Mouse (Mus musculus): ENCODE data around the gene Scnn1a. TPM values are rescaled to one million over a fixed set of nuclear protein-coding genes. Genes with fewer than 3 reads are reported as not detected.
A peak's percentile ranks its signal among the peaks of the same experiment; 100 is the strongest.

The Scnn1a gene
- polyA plus RNA-seq, 1 experiment from 2014 or later, result 2.6 TPM

GRCm38 (mm10) chr6:125321114-125321855 lies 826 bp downstream of the Scnn1a start:
- no peak for ATAC-seq (ENCODE audit: insufficient number of reproducible peaks, insufficient read depth, low FRiP score, low read depth)
- H3K9me3 ChIP-seq (ENCODE audit: control insufficient read depth, low read depth, low read length), result no peaks in the 10 kb centered on the region
- H3K36me3 ChIP-seq (ENCODE audit: control insufficient read depth, insufficient read depth, low read length), result no peaks in the 10 kb centered on the region
- H3K9ac ChIP-seq (replicated peaks; ENCODE audit: low read depth, low read length), result no peak overlapping the region
- WGBS, result 12% methylated on average over 26 of the region's 26 CpGs
- H3K4me1 ChIP-seq (ENCODE audit: control insufficient read depth, insufficient read depth, low read length), result peaks cover 12% of the 10 kb centered on the region
- H3K27me3 ChIP-seq (ENCODE audit: control insufficient read depth, insufficient read depth, low read length), result 0 out of 2 replicates have a peak, but pooled peaks cover 4% of the 10 kb centered on the region
- peak overlapping the region; percentile 19; the same call in 1 of the 2 replicates for H3K4me2 ChIP-seq (replicated peaks; ENCODE audit: low read depth, low read length)
- no peak overlapping the region for H3K4me3 ChIP-seq (ENCODE audit: low read depth, low read length)
- no peak overlapping the region for H3K27ac ChIP-seq (ENCODE audit: low read length)

GRCm38 (mm10) chr6:125322794-125323193 lies 2.3 kb downstream of the Scnn1a start:
- no peak for ATAC-seq (ENCODE audit: insufficient number of reproducible peaks, insufficient read depth, low FRiP score, low read depth)
- Histone ChIP-seq H3K9me3 (ENCODE audit: control insufficient read depth, low read depth, low read length) (no peaks in the 10 kb centered on the region), H3K4me3 (ENCODE audit: low read depth, low read length) (no peak overlapping the region), H3K27me3 (ENCODE audit: control insufficient read depth, insufficient read depth, low read length) (0 out of 2 replicates have a peak, but pooled peaks cover 4% of the 10 kb centered on the region), H3K4me1 (ENCODE audit: control insufficient read depth, insufficient read depth, low read length) (peaks cover 12% of the 10 kb centered on the region), H3K9ac (replicated peaks; ENCODE audit: low read depth, low read length) (no peak overlapping the region), H3K4me2 (replicated peaks; ENCODE audit: low read depth, low read length) (no peak overlapping the region), H3K27ac (ENCODE audit: low read length) (no peak overlapping the region), H3K36me3 (ENCODE audit: control insufficient read depth, insufficient read depth, low read length) (no peaks in the 10 kb centered on the region)
- WGBS, result 51% methylated on average over 13 of the region's 13 CpGs

GRCm38 (mm10) chr6:125323547-125323946 lies 3.1 kb downstream of the Scnn1a start:
- ATAC-seq (ENCODE audit: insufficient number of reproducible peaks, insufficient read depth, low FRiP score, low read depth), result no peak
- Histone ChIP-seq H3K4me2 (replicated peaks; ENCODE audit: low read depth, low read length) (no peak overlapping the region), H3K27ac (ENCODE audit: low read length) (no peak overlapping the region), H3K27me3 (ENCODE audit: control insufficient read depth, insufficient read depth, low read length) (0 out of 2 replicates have a peak, but pooled peaks cover 4% of the 10 kb centered on the region), H3K4me1 (ENCODE audit: control insufficient read depth, insufficient read depth, low read length) (peaks cover 12% of the 10 kb centered on the region), H3K4me3 (ENCODE audit: low read depth, low read length) (no peak overlapping the region), H3K9me3 (ENCODE audit: control insufficient read depth, low read depth, low read length) (no peaks in the 10 kb centered on the region), H3K9ac (replicated peaks; ENCODE audit: low read depth, low read length) (no peak overlapping the region), H3K36me3 (ENCODE audit: control insufficient read depth, insufficient read depth, low read length) (no peaks in the 10 kb centered on the region)
- 57% methylated on average over 6 of the region's 6 CpGs for WGBS

- Histone ChIP-seq H3K4me2 (replicated peaks; ENCODE audit: low read depth, low read length) (no peak overlapping the region), H3K9me3 (ENCODE audit: control insufficient read depth, low read depth, low read length) (no peaks in the 10 kb centered on the region), H3K9ac (replicated peaks; ENCODE audit: low read depth, low read length) (no peak overlapping the region), H3K4me3 (ENCODE audit: low read depth, low read length) (no peak overlapping the region), H3K27me3 (ENCODE audit: control insufficient read depth, insufficient read depth, low read length) (0 out of 2 replicates have a peak, but pooled peaks cover 4% of the 10 kb centered on the region), H3K4me1 (ENCODE audit: control insufficient read depth, insufficient read depth, low read length) (peaks cover 11% of the 10 kb centered on the region), H3K27ac (ENCODE audit: low read length) (no peak overlapping the region), H3K36me3 (ENCODE audit: control insufficient read depth, insufficient read depth, low read length) (no peaks in the 10 kb centered on the region)
- 51% methylated on average over 6 of the region's 6 CpGs for WGBS
- ATAC-seq (ENCODE audit: insufficient number of reproducible peaks, insufficient read depth, low FRiP score, low read depth), result no peak
These were observed 4.9 kb downstream of the Scnn1a start for GRCm38 (mm10) chr6:125325337-125325736.

- Histone ChIP-seq H3K9me3 (ENCODE audit: control insufficient read depth, low read depth, low read length) (no peaks in the 10 kb centered on the region), H3K4me2 (replicated peaks; ENCODE audit: low read depth, low read length) (no peak overlapping the region), H3K4me3 (ENCODE audit: low read depth, low read length) (no peak overlapping the region), H3K9ac (replicated peaks; ENCODE audit: low read depth, low read length) (no peak overlapping the region), H3K27ac (ENCODE audit: low read length) (no peak overlapping the region), H3K36me3 (ENCODE audit: control insufficient read depth, insufficient read depth, low read length) (no peaks in the 10 kb centered on the region), H3K27me3 (ENCODE audit: control insufficient read depth, insufficient read depth, low read length) (no peaks in the 10 kb centered on the region), H3K4me1 (ENCODE audit: control insufficient read depth, insufficient read depth, low read length) (peaks cover 6% of the 10 kb centered on the region; the same call in 1 of the 2 replicates)
- WGBS, result 82% methylated on average over 5 of the region's 5 CpGs
- no peak for ATAC-seq (ENCODE audit: insufficient number of reproducible peaks, insufficient read depth, low FRiP score, low read depth)
These were observed 7.8 kb downstream of the Scnn1a start for GRCm38 (mm10) chr6:125328243-125328642.

- Histone ChIP-seq H3K27me3 (ENCODE audit: control insufficient read depth, insufficient read depth, low read length) (no peaks in the 10 kb centered on the region), H3K4me2 (replicated peaks; ENCODE audit: low read depth, low read length) (peak overlapping the region; percentile 64), H3K9ac (replicated peaks; ENCODE audit: low read depth, low read length) (peak overlapping the region; percentile 28), H3K4me3 (ENCODE audit: low read depth, low read length) (peak overlapping the region; percentile 39), H3K27ac (ENCODE audit: low read length) (no peak overlapping the region), H3K4me1 (ENCODE audit: control insufficient read depth, insufficient read depth, low read length) (peaks cover 6% of the 10 kb centered on the region; the same call in 1 of the 2 replicates), H3K9me3 (ENCODE audit: control insufficient read depth, low read depth, low read length) (no peaks in the 10 kb centered on the region), H3K36me3 (ENCODE audit: control insufficient read depth, insufficient read depth, low read length) (no peaks in the 10 kb centered on the region)
- ATAC-seq (ENCODE audit: insufficient number of reproducible peaks, insufficient read depth, low FRiP score, low read depth), result peak; percentile 92
- 2% methylated on average over 39 of the region's 39 CpGs for WGBS
These were observed 10.3 kb downstream of the Scnn1a start for GRCm38 (mm10) chr6:125330626-125331326.

- no peaks in the 10 kb centered on the region for H3K36me3 ChIP-seq (ENCODE audit: control insufficient read depth, insufficient read depth, low read length)
- no peak overlapping the region for H3K4me3 ChIP-seq (ENCODE audit: low read depth, low read length)
- 66% methylated on average over 14 of the region's 14 CpGs for WGBS
- no peak overlapping the region for H3K27ac ChIP-seq (ENCODE audit: low read length)
- no peak overlapping the region for H3K9ac ChIP-seq (replicated peaks; ENCODE audit: low read depth, low read length)
- peaks cover 6% of the 10 kb centered on the region; the same call in 1 of the 2 replicates for H3K4me1 ChIP-seq (ENCODE audit: control insufficient read depth, insufficient read depth, low read length)
- no peaks in the 10 kb centered on the region for H3K9me3 ChIP-seq (ENCODE audit: control insufficient read depth, low read depth, low read length)
- no peaks in the 10 kb centered on the region for H3K27me3 ChIP-seq (ENCODE audit: control insufficient read depth, insufficient read depth, low read length)
- no peak overlapping the region for H3K4me2 ChIP-seq (replicated peaks; ENCODE audit: low read depth, low read length)
- no peak for ATAC-seq (ENCODE audit: insufficient number of reproducible peaks, insufficient read depth, low FRiP score, low read depth)
These were observed 12.8 kb downstream of the Scnn1a start for GRCm38 (mm10) chr6:125333112-125333899.

GRCm38 (mm10) chr6:125334356-125334755 lies 13.9 kb downstream of the Scnn1a start:
- no peak overlapping the region for H3K27ac ChIP-seq (ENCODE audit: low read length)
- H3K27me3 ChIP-seq (ENCODE audit: control insufficient read depth, insufficient read depth, low read length), result no peaks in the 10 kb centered on the region
- no peak overlapping the region for H3K4me2 ChIP-seq (replicated peaks; ENCODE audit: low read depth, low read length)
- peaks cover 6% of the 10 kb centered on the region; the same call in 1 of the 2 replicates for H3K4me1 ChIP-seq (ENCODE audit: control insufficient read depth, insufficient read depth, low read length)
- H3K4me3 ChIP-seq (ENCODE audit: low read depth, low read length), result no peak overlapping the region
- WGBS, result 83% methylated on average over 2 of the region's 2 CpGs
- H3K9ac ChIP-seq (replicated peaks; ENCODE audit: low read depth, low read length), result no peak overlapping the region
- ATAC-seq (ENCODE audit: insufficient number of reproducible peaks, insufficient read depth, low FRiP score, low read depth), result no peak
- H3K9me3 ChIP-seq (ENCODE audit: control insufficient read depth, low read depth, low read length), result no peaks in the 10 kb centered on the region
- H3K36me3 ChIP-seq (ENCODE audit: control insufficient read depth, insufficient read depth, low read length), result no peaks in the 10 kb centered on the region

Data from stomach, embryonic 14.5 days (tissue).